Mouse (Mus musculus): ENCODE data around the gene Ppfia3.
"Not testable (repeated sequence)": the region's sequence is repeated elsewhere in the genome, so short reads cannot be mapped to it uniquely, and the experiment has no call there.

The Ppfia3 gene

GRCm38 (mm10) chr7:45386077-45386476, 19.3 kb upstream of the Ppfia3 start:
- DNase-seq, result no peak

DNA sequence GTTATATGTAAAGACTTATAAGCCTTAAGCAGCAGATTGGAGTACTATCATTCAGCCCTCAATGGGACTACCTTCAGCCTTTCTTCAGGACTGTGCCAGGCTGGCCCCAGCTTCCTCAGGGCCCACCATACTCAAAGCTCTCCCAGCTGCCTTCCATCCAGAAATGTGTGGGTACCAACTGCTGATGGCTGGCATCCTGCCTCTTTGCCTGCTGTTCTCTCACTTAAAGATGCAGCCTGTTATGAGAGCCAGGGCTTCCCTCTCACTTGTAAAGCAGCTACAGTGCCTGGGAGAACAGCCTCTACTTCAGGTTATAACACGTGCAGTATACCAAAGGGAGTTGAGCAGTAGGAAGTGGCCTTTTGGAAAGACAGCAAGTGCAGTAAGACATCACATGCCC, 9.2 kb upstream of the Ppfia3 start:
- no peak for DNase-seq

GRCm38 (mm10) chr7:45374620-45375019, 7.8 kb upstream of the Ppfia3 start:
- DNase-seq, result no peak

DNA sequence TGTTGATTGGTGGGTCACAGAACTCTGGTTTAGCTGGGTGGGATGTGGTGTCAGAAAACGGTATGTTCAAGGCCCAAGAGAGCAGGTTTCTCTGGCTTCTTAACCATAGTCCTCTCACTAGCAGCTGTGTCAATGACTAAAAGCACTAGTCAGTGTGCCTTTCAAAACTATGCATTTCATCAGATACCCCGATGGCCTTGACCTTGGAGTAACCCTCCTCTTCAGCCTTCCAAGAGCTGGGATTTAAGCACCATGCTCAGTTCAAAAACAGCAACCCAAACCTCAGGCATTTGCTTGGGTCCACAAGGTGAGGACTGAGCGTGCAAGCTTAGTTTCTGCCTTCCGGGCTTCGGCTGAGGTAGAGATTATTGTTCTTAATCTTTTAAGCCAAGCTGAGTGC, 5.6 kb upstream of the Ppfia3 start:
- no peak for DNase-seq

- peak; percentile 92 to 96 for DNase-seq
Observed at GRCm38 (mm10) chr7:45370475-45371311, 3.9 kb upstream of the Ppfia3 start, which contains the start of gene Lin7b. Lin7b (minus strand) TSS chr7:45370583.

GRCm38 (mm10) chr7:45369836-45370474, 3.1 kb upstream of the Ppfia3 start:
- DNase-seq, result no peak

- no peak for DNase-seq
Observed at GRCm38 (mm10) chr7:45369022-45369745, 2.4 kb upstream of the Ppfia3 start.

DNA sequence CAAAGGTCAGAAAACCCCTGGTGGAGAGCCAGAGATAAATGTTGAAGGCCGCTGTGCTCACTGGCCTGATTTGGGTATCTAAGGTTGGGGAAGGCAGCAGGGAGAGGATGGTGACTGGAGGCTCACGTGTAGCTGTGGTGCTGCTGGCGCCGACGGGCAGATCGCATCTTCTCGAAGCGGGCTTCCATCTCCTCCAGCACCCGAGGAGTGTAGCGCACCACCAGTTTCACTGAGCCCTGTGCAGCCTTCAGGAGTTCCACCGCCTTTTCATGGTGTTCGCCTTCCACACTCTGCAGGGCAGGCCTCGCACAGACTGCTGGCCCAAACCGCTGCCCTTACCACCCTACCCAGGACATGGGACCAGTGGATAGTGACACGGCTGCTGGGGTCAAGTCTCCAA, 1.4 kb upstream of the Ppfia3 start:
- no peak for DNase-seq

DNA sequence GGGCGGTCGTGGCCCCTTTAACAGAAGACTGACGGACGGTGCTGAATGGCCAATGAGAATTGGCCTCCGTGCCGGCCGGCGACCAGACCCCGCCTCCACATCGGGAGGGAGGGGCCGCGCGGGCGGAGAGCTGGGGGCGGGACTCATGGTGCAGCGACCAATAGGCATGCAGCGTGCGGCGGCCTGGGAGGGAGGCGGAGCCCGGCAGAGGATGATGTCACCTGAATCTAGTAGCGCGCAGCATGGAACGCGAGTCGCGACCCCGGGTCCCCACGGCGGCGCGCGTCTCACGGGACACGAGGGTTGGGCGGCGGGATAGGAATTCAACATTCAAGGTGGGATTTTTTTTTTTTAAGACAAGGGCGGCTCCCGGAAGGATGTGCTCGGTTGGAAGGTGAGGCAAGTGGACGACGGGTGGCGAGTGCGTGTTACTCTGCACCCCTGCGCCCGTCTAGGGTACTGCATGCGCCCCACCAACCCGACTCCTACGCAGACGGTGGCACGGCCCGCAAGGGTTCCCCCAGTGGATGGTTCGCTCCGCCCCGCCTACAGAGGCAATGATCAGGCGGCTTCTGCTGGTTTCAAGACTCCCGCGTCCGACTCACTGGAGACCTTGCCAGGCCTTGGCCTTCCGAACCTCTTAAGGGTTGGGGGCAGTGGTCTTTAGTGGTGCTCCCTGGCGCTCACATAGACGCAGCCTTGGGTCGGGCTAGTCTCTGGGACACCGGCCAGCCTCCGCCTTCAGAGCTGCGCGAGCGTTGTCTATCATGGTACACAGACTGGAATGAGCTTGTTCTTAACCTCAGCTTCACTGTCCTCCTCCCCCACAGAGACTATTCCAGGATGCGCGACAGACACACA, 431 bp upstream of the Ppfia3 start:
- peak; percentile 96 to 97 for DNase-seq

DNA sequence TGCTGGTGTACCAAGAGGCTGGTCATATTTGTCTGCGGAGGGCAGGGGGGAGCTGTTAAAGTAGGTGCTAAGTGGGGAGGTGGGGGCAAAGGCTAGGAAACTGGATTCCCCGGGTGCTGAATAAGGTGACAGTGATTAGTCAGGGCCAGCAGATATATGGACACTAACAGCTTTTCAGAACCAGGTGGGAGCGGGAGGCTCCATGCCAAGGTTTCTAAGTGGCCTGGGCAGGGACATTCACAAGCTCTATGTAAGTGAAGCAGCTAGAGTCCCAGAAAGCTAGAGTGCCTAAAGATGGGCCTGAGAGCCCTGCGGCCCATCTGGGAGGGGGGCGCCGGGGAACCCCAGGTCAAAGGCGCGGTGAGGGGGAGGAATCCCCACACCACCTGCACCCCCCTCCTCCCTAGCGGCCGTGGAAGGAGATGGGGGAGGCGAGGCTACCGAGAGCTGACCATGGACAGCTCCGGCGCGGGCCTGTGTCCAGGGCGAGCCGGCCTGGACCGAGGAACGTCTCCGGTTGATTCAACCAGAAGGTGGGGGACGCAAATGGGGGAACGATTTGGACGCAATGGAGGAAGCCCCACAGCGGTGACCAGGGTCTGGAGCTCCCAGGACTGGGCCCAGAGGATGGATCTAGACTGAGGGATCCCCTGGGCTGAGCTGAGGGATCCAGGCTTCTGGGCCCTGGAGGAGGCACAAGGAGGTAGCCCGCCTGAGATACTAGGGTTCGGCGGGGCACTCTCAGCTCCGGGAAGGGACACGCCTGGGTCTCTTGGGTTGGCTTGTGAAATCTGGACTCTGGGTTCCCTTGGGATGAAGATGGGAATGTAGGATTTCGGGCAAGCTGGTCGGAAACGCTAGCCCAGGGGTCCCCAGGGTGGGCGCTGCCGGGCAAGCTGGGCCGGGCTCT, 822 bp downstream of the Ppfia3 start:
- DNase-seq, result peak; percentile 49 to 70

- DNase-seq, result no peak
Observed at GRCm38 (mm10) chr7:45363983-45364382, 2.8 kb downstream of the Ppfia3 start.

- DNase-seq, result peak; percentile 42 to 57
Observed at GRCm38 (mm10) chr7:45362801-45363200, 4.0 kb downstream of the Ppfia3 start.

- peak; percentile 71 to 79 for DNase-seq
Observed at GRCm38 (mm10) chr7:45361243-45361804, 5.5 kb downstream of the Ppfia3 start.

GRCm38 (mm10) chr7:45360404-45361125, 6.3 kb downstream of the Ppfia3 start:
- DNase-seq, result no peak

DNA sequence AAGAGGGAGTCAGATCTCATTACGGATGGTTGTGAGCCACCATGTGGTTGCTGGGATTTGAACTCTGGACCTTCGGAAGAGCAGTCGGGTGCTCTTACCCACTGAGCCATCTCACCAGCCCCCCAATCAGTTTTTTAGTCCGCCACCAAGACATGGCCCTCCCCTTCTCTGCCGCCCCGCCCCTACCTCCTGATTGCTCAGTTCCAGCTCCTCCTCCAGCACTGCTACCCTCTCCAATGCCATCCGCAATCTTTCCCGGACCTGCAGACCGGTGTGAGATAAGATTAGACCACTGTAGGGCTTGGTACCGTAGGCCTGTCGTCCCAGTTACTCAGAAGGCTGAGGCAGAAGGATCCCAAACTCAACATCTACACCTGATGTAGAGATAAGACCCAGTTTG, 7.7 kb downstream of the Ppfia3 start:
- DNase-seq, result not testable (repeated sequence)

- DNase-seq, result no peak
Observed at GRCm38 (mm10) chr7:45356087-45356486, 10.7 kb downstream of the Ppfia3 start.

DNA sequence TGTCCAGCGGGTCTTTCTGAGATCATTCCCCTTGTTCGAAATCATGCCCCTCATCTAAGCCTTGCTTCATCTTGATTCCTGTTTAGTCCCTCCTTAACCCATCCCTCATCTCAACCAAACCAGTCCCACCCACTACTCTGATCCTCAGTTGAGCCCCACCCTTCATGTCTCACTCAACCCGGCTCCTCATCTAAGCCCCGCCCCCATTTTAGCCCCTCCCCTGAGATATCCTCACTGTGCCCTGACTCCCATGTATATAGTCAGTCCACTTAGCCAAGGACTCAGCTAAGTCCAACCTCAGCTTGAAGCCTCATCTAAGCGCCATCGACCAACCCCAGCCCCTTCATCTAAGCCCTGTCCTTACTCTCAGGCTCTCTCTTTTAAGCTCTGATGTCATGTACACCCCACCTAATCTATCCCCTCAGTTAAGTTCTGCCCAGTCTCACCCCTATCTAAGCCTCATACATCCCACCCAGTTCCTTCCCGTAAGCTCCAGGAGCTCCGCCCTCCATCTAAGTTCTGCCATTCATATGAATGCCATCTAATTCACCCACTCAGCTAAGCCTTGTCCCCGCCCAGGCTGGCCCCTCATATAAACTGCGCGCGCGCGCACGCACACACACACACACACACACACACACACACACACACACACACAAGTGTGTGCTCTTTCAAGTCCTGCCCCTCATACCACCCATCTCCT, 11.3 kb downstream of the Ppfia3 start:
- no peak for DNase-seq

GRCm38 (mm10) chr7:45353041-45353440, 13.8 kb downstream of the Ppfia3 start:
- no peak for DNase-seq

- no peak for DNase-seq
Observed at GRCm38 (mm10) chr7:45346905-45347304, 19.9 kb downstream of the Ppfia3 start.

GRCm38 (mm10) chr7:45343543-45343942, 23.3 kb downstream of the Ppfia3 start:
- no peak for DNase-seq
